Mouse (Mus musculus) MEL (cell line): Measurements from ENCODE around the gene Palb2. TPM values are rescaled to one million over a fixed set of nuclear protein-coding genes. Genes with fewer than 3 reads are reported as not detected.

Experiments
- DNase-seq: peaks from one replicate; pipeline ENCODE4 v3.0.0; 2011; ENCODE audit warnings: low read depth, low spot score
- H3K27ac ChIP-seq: 2 replicates; pipeline ENCODE4 v1.5.1; 2012; ENCODE audit warnings: low read depth, mild to moderate bottlenecking, control low read depth, low read length, moderate library complexity; ENCODE audit not compliant: control insufficient read depth
- H3K27me3 ChIP-seq, 2 experiments: fragments of 150-350 bp in 1 of 2; sonication (generic) in 1 of 2; 2 replicates each; pipeline ENCODE4 v1.6.1; 2012; ENCODE audit warnings: low read length in 2 of 2, mild to moderate bottlenecking in 2 of 2, improper control_type of control experiment in 1 of 2, moderate library complexity in 1 of 2; ENCODE audit not compliant: insufficient read depth in 2 of 2, control insufficient read depth in 1 of 2
- H3K36me3 ChIP-seq, 2 experiments: 2 replicates each; pipeline ENCODE4 v1.6.1; 2012 to 2014; ENCODE audit warnings: low read length in 2 of 2, improper control_type of control experiment in 1 of 2, inconsistent platforms in 1 of 2, mild to moderate bottlenecking in 1 of 2; ENCODE audit not compliant: insufficient read depth in 2 of 2, control insufficient read depth in 1 of 2
- H3K4me1 ChIP-seq, 2 experiments: fragments of 150-350 bp in 1 of 2; sonication (generic) in 1 of 2; 2 replicates each; pipeline ENCODE4 v1.6.1; 2012; ENCODE audit warnings: low read length in 2 of 2, improper control_type of control experiment in 1 of 2, mild to moderate bottlenecking in 1 of 2; ENCODE audit not compliant: insufficient read depth in 2 of 2, control insufficient read depth in 1 of 2
- H3K4me3 ChIP-seq, 2 experiments: fragments of 150-350 bp in 1 of 2; sonication (generic) in 1 of 2; 2 replicates each; pipeline ENCODE4 v1.5.1; 2012; ENCODE audit warnings: low read depth in 2 of 2, low read length in 2 of 2, mild to moderate bottlenecking in 2 of 2, moderate library complexity in 2 of 2, control low read depth in 1 of 2, improper control_type of control experiment in 1 of 2; ENCODE audit not compliant: control insufficient read depth in 1 of 2, insufficient read depth in 1 of 2
- H3K79me2 ChIP-seq: 2 replicates; pipeline ENCODE4 v1.6.1; 2012; ENCODE audit warnings: mild to moderate bottlenecking, low read length, moderate library complexity; ENCODE audit not compliant: control insufficient read depth, poor library complexity, insufficient read depth
- H3K9ac ChIP-seq: 2 replicates; pipeline ENCODE4 v1.6.1; 2012; ENCODE audit warnings: low read depth, mild to moderate bottlenecking, control low read depth, low read length, moderate library complexity; ENCODE audit not compliant: control insufficient read depth, poor library complexity, severe bottlenecking
- H3K9me3 ChIP-seq: fragments of 150-350 bp; sonication (generic); replicated peaks from 2 replicates; pipeline ENCODE4 v1.6.1; 2012; ENCODE audit warnings: mild to moderate bottlenecking, low read length, improper control_type of control experiment, moderate library complexity; ENCODE audit not compliant: insufficient read depth
- CHD1 ChIP-seq: IDR thresholded peaks from 2 replicates; pipeline ENCODE4 v1.6.1; 2012; ENCODE audit warnings: low read depth, mild to moderate bottlenecking, inconsistent platforms, low read length, improper control_type of control experiment
- CTCF ChIP-seq, 3 experiments: IDR thresholded peaks in 2 of 3; conservative IDR thresholded peaks in 1 of 3; 2 replicates each; pipeline ENCODE4 v1.5.1; 2011 to 2012; ENCODE audit warnings: low read length in 3 of 3, low read depth in 2 of 3, mild to moderate bottlenecking in 2 of 3, improper control_type of control experiment in 1 of 3, inconsistent platforms in 1 of 3, mixed read lengths in 1 of 3, moderate library complexity in 1 of 3; ENCODE audit not compliant: control insufficient read depth in 1 of 3, insufficient read depth in 1 of 3, poor library complexity in 1 of 3, severe bottlenecking in 1 of 3
- E2F4 ChIP-seq: IDR thresholded peaks from 2 replicates; pipeline ENCODE4 v1.6.1; 2011; ENCODE audit warnings: low read depth, low read length, improper control_type of control experiment, borderline replicate concordance
- ELF1 ChIP-seq: IDR thresholded peaks from 2 replicates; pipeline ENCODE4 v1.6.1; 2014; ENCODE audit warnings: low read depth, mild to moderate bottlenecking, inconsistent platforms, low read length, improper control_type of control experiment, moderate library complexity
- GABPA ChIP-seq: IDR thresholded peaks from 2 replicates; pipeline ENCODE4 v1.6.1; 2012; ENCODE audit warnings: low read depth, mild to moderate bottlenecking, inconsistent platforms, low read length, improper control_type of control experiment, moderate library complexity
- HCFC1 ChIP-seq: IDR thresholded peaks from 2 replicates; pipeline ENCODE4 v1.6.1; 2012; ENCODE audit warnings: low read depth, mild to moderate bottlenecking, inconsistent platforms, low read length, improper control_type of control experiment, moderate library complexity
- JUND ChIP-seq: IDR thresholded peaks from 2 replicates; pipeline ENCODE4 v1.6.1; 2011; ENCODE audit warnings: low read depth, mild to moderate bottlenecking, improper control_type of control experiment, low read length
- KAT2A ChIP-seq: conservative IDR thresholded peaks from 2 replicates; pipeline ENCODE4 v1.6.1; 2012; ENCODE audit warnings: low read depth, low read length, improper control_type of control experiment, inconsistent platforms
- MAX ChIP-seq: IDR thresholded peaks from 2 replicates; pipeline ENCODE4 v1.6.1; 2011; ENCODE audit warnings: low read length, improper control_type of control experiment
- MAZ ChIP-seq: IDR thresholded peaks from 2 replicates; pipeline ENCODE4 v1.6.1; 2012; ENCODE audit warnings: low read depth, mild to moderate bottlenecking, inconsistent platforms, low read length, improper control_type of control experiment
- MEF2A ChIP-seq: IDR thresholded peaks from 2 replicates; pipeline ENCODE4 v1.6.1; 2014; ENCODE audit warnings: low read depth, mild to moderate bottlenecking, inconsistent platforms, low read length, improper control_type of control experiment; ENCODE audit not compliant: poor library complexity, insufficient replicate concordance, severe bottlenecking; ENCODE audit errors: extremely low read depth
- MYB ChIP-seq: IDR thresholded peaks from 2 replicates; pipeline ENCODE4 v1.6.1; 2011; ENCODE audit warnings: mild to moderate bottlenecking, low read depth, low read length, improper control_type of control experiment
- MYC ChIP-seq: IDR thresholded peaks from 2 replicates; pipeline ENCODE4 v1.6.1; 2011; ENCODE audit warnings: low read depth, mild to moderate bottlenecking, low read length, improper control_type of control experiment, moderate library complexity
- POLR2AphosphoS5 ChIP-seq: IDR thresholded peaks from 2 replicates; pipeline ENCODE4 v1.6.1; 2012; ENCODE audit warnings: low read depth, borderline replicate concordance, mild to moderate bottlenecking, inconsistent platforms, low read length, moderate library complexity, mixed read lengths
- RAD21 ChIP-seq: IDR thresholded peaks from 2 replicates; pipeline ENCODE4 v1.6.1; 2011; ENCODE audit warnings: mild to moderate bottlenecking, low read depth, low read length, improper control_type of control experiment
- SIN3A ChIP-seq: IDR thresholded peaks from 2 replicates; pipeline ENCODE4 v1.6.1; 2012; ENCODE audit warnings: low read length, improper control_type of control experiment, inconsistent platforms
- TAL1 ChIP-seq: IDR thresholded peaks from 2 replicates; pipeline ENCODE4 v1.6.1; 2012; ENCODE audit warnings: mild to moderate bottlenecking, inconsistent platforms, low read length, moderate library complexity, mixed read lengths
- TBP ChIP-seq: IDR thresholded peaks from 2 replicates; pipeline ENCODE4 v1.8.0; 2011; ENCODE audit warnings: low read depth, low read length, improper control_type of control experiment
- TCF12 ChIP-seq: IDR thresholded peaks from 2 replicates; pipeline ENCODE4 v1.6.1; 2014; ENCODE audit warnings: low read depth, mild to moderate bottlenecking, inconsistent platforms, low read length, improper control_type of control experiment, moderate library complexity
- ZC3H11A ChIP-seq: IDR thresholded peaks from 2 replicates; pipeline ENCODE4 v1.6.1; 2012; ENCODE audit warnings: low read depth, mild to moderate bottlenecking, inconsistent platforms, low read length, improper control_type of control experiment
- ZNF384 ChIP-seq: IDR thresholded peaks from 2 replicates; pipeline ENCODE4 v1.6.1; 2012; ENCODE audit warnings: low read depth, mild to moderate bottlenecking, inconsistent platforms, low read length, improper control_type of control experiment
- polyA plus RNA-seq, 2 experiments: library from polyadenylated mRNA; stranded (reverse) in 1 of 2; unstranded in 1 of 2; fragments of >175 nt in 1 of 2; fragments of >200 nt in 1 of 2; gene quantifications; 2 replicates each; pipeline versions ENCODE4 v1.2.1 to v1.2.4; 2012; ENCODE audit warnings: low replicate concordance in 2 of 2, low read depth in 1 of 2; ENCODE audit not compliant: insufficient read length in 2 of 2, insufficient read depth in 1 of 2, missing spikeins in 1 of 2
- total RNA-seq: library from RNA; depleted of rRNA; stranded (reverse); fragments of 300-350 nt; gene quantifications from 2 replicates; pipeline ENCODE4 v1.2.3, GENCODE M21; 2012

Palb2 gene
- total and polyA plus RNA-seq, 3 experiments, result 17.7 to 20.8 TPM; not detected in 1

- no peak for TF ChIP-seq TAL1
- TF ChIP-seq POLR2AphosphoS5, result no peak
- no peak for TF ChIP-seq MYB
- no peak for TF ChIP-seq MAZ
- TF ChIP-seq E2F4, result no peak
- TF ChIP-seq TBP, result no peak
- no peak for TF ChIP-seq MAX
- TF ChIP-seq GABPA, result no peak
- TF ChIP-seq ZNF384, result no peak
- no peak for TF ChIP-seq ZC3H11A
- TF ChIP-seq ELF1, result no peak
- no peak for TF ChIP-seq RAD21
- TF ChIP-seq TCF12, result no peak
- TF ChIP-seq KAT2A, result no peak
- TF ChIP-seq, all 39 proteins: peak for 0
- Histone ChIP-seq H3K9ac (no peak overlapping the region), H3K27ac (no peak overlapping the region), H3K79me2 (peaks cover 2% of the 10 kb centered on the region), H3K36me3 (peaks cover 5 to 14% of the 10 kb centered on the region in 2 experiments), H3K9me3 (no peaks in the 10 kb centered on the region), H3K4me1 (peaks cover 0 to 4% of the 10 kb centered on the region in 2 experiments; a peak in 1 of 4 replicates), H3K27me3 (no peaks in the 10 kb centered on the region), H3K4me3 (no peak overlapping the region)
- DNase-seq, result no peak
Measured at GRCm38 (mm10) chr7:122138190-122138589, 5.4 kb upstream of the Palb2 start.

GRCm38 (mm10) chr7:122137071-122137470, 4.3 kb upstream of the Palb2 start:
- Histone ChIP-seq H3K4me1 (peaks cover 0 to 4% of the 10 kb centered on the region in 2 experiments; a peak in 1 of 4 replicates), H3K36me3 (peaks cover 5 to 11% of the 10 kb centered on the region in 2 experiments), H3K79me2 (peaks cover 11% of the 10 kb centered on the region), H3K27ac (no peak overlapping the region), H3K9ac (no peak overlapping the region), H3K4me3 (no peak overlapping the region), H3K9me3 (no peaks in the 10 kb centered on the region), H3K27me3 (no peaks in the 10 kb centered on the region)
- no peak for DNase-seq
- no peak for TF ChIP-seq MEF2A

- Histone ChIP-seq H3K9me3 (no peaks in the 10 kb centered on the region), H3K9ac (no peak overlapping the region), H3K4me3 (no peak overlapping the region), H3K79me2 (peaks cover 19% of the 10 kb centered on the region), H3K36me3 (peaks cover 9 to 13% of the 10 kb centered on the region in 2 experiments), H3K27me3 (no peaks in the 10 kb centered on the region), H3K27ac (no peak overlapping the region), H3K4me1 (peaks cover 2 to 4% of the 10 kb centered on the region in 2 experiments; a peak in 2 of 4 replicates)
- TF ChIP-seq MAX (peak; percentile 57; the same call in 1 of the 2 replicates), ZNF384 (no peak), CTCF (IDR thresholded peaks at IDR 0.05 in 2 of 3, conservative IDR thresholded peaks at IDR 0.05 in 1 of 3; ENCODE audit: control insufficient read depth in 1 of 3, insufficient read depth in 1 of 3, low read depth in 2 of 3, low read length in 3 of 3, poor library complexity in 1 of 3, severe bottlenecking in 1 of 3) (peak; percentile 55 to 74 (median 67)), MYC (peak; percentile 75; the same call in 1 of the 2 replicates), HCFC1 (0 out of 2 replicates have a peak, but pooled peaks have one; percentile 19), RAD21 (peak; percentile 10), SIN3A (peak; percentile 31; the same call in 1 of the 2 replicates), JUND (no peak), CHD1 (no peak)
- DNase-seq, result peak; percentile 71
Measured at GRCm38 (mm10) chr7:122135070-122135469, 2.3 kb upstream of the Palb2 start.
